Mouse (Mus musculus): ENCODE results near the gene Sox5. TPM values are rescaled to one million over a fixed set of nuclear protein-coding genes. Genes with fewer than 3 reads are reported as not detected.

The Sox5 gene
- total and polyA plus RNA-seq, 2 experiments from 2014 or later = 26.2 to 32.9 TPM

- 14% methylated on average over 12 of the region's 12 CpGs for WGBS
- no peak for DNase-seq (ENCODE audit: low spot score)
- Histone ChIP-seq H3K27ac (no peak overlapping the region), H3K4me1 (ENCODE audit: insufficient read depth, low read length) (0 out of 2 replicates have a peak, but pooled peaks cover 5% of the 10 kb centered on the region), H3K4me2 (ENCODE audit: low read depth, low read length) (peak overlapping the region; percentile 97), H3K9ac (replicated peaks; ENCODE audit: low read length) (peak overlapping the region; percentile 71), H3K27me3 (ENCODE audit: insufficient read depth, low read length) (no peaks in the 10 kb centered on the region), H3K4me3 (ENCODE audit: low read length) (peak overlapping the region; percentile 87), H3K9me3 (ENCODE audit: low read length) (no peaks in the 10 kb centered on the region), H3K36me3 (ENCODE audit: insufficient read depth, low read length) (no peaks in the 10 kb centered on the region)
- no peak for TF ChIP-seq CTCF (IDR thresholded peaks at IDR 0.05; ENCODE audit: low read depth)
- ATAC-seq = no peak
These were observed 1.1 kb upstream of the Sox5 start for GRCm38 (mm10) chr6:144782866-144783265.

GRCm38 (mm10) chr6:144782031-144782857, 467 bp upstream of the Sox5 start:
- H3K36me3 ChIP-seq (ENCODE audit: insufficient read depth, low read length) = no peaks in the 10 kb centered on the region
- TF ChIP-seq CTCF (IDR thresholded peaks at IDR 0.05; ENCODE audit: low read depth) = no peak
- peak overlapping the region; percentile 71 for H3K9ac ChIP-seq (replicated peaks; ENCODE audit: low read length)
- H3K4me2 ChIP-seq (ENCODE audit: low read depth, low read length) = peak overlapping the region; percentile 97
- 1% methylated on average over 50 of the region's 55 CpGs for WGBS
- no peaks in the 10 kb centered on the region for H3K27me3 ChIP-seq (ENCODE audit: insufficient read depth, low read length)
- H3K27ac ChIP-seq = 0 out of 2 replicates have a peak overlapping the region, but pooled peaks have one; percentile 54
- peak; percentile 74 for ATAC-seq
- no peaks in the 10 kb centered on the region for H3K9me3 ChIP-seq (ENCODE audit: low read length)
- H3K4me1 ChIP-seq (ENCODE audit: insufficient read depth, low read length) = 0 out of 2 replicates have a peak, but pooled peaks cover 5% of the 10 kb centered on the region
- peak; percentile 48 for DNase-seq (ENCODE audit: low spot score)
- peak overlapping the region; percentile 87 for H3K4me3 ChIP-seq (ENCODE audit: low read length)

- WGBS = 22% methylated on average over 8 of the region's 9 CpGs
- ATAC-seq (no peak), DNase-seq (ENCODE audit: low spot score) (no peak)
- H3K4me3 ChIP-seq (ENCODE audit: low read length) = peak overlapping the region; percentile 87
- H3K9me3 ChIP-seq (ENCODE audit: low read length) = no peaks in the 10 kb centered on the region
- 0 out of 2 replicates have a peak, but pooled peaks cover 5% of the 10 kb centered on the region for H3K4me1 ChIP-seq (ENCODE audit: insufficient read depth, low read length)
- H3K27me3 ChIP-seq (ENCODE audit: insufficient read depth, low read length) = no peaks in the 10 kb centered on the region
- TF ChIP-seq CTCF (IDR thresholded peaks at IDR 0.05; ENCODE audit: low read depth) = no peak
- peak overlapping the region; percentile 54; the same call in 1 of the 2 replicates for H3K27ac ChIP-seq
- peak overlapping the region; percentile 97 for H3K4me2 ChIP-seq (ENCODE audit: low read depth, low read length)
- H3K9ac ChIP-seq (replicated peaks; ENCODE audit: low read length) = peak overlapping the region; percentile 71; the same call in 1 of the 2 replicates
- no peaks in the 10 kb centered on the region for H3K36me3 ChIP-seq (ENCODE audit: insufficient read depth, low read length)
These were observed 1.0 kb downstream of the Sox5 start for GRCm38 (mm10) chr6:144780608-144781285.

- ATAC-seq = no peak
- Histone ChIP-seq H3K4me1 (ENCODE audit: insufficient read depth, low read length) (0 out of 2 replicates have a peak, but pooled peaks cover 5% of the 10 kb centered on the region), H3K36me3 (ENCODE audit: insufficient read depth, low read length) (no peaks in the 10 kb centered on the region), H3K4me3 (ENCODE audit: low read length) (peak overlapping the region; percentile 87; the same call in 1 of the 2 replicates), H3K4me2 (ENCODE audit: low read depth, low read length) (peak overlapping the region; percentile 97), H3K9me3 (ENCODE audit: low read length) (no peaks in the 10 kb centered on the region), H3K27me3 (ENCODE audit: insufficient read depth, low read length) (no peaks in the 10 kb centered on the region), H3K9ac (replicated peaks; ENCODE audit: low read length) (no peak overlapping the region), H3K27ac (no peak overlapping the region)
- no peak for TF ChIP-seq CTCF (IDR thresholded peaks at IDR 0.05; ENCODE audit: low read depth)
- no peak for DNase-seq (ENCODE audit: low spot score)
- WGBS = 48% methylated on average over 12 of the region's 12 CpGs
These were observed 1.7 kb downstream of the Sox5 start for GRCm38 (mm10) chr6:144779945-144780607.

DNA sequence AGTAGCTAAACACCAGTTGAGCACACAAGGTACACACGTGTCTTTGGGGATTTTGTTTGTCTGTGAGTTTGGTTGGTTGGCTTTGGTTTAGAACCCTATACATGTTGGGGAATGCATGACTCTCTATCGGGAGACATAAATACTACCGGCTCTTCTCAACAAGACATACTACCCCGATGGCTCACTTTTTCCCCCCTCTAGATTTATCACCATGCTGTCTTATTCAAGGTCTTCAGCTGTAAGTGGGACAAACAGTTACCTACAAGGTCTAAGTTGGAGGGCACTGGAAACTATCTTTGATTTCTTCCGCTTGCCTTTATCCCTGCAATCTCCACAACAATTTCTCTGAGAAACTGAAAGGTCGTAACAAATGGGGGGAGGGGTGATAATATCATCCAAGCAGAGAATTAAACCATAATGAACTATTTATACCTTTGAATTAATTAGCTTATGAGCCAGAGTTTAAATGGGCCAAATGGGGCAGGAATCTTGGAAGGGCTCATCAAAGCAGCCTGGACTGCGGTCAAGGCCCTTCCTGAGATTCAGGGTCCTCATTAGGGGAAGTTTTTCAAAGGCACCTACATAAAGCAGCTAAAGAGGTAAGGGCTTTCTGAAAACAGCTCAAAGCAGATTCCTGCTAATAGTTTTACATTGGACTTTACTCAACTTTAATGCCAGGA, 4.3 kb downstream of the Sox5 start:
- ATAC-seq (no peak), DNase-seq (ENCODE audit: low spot score) (no peak)
- Histone ChIP-seq H3K4me3 (ENCODE audit: low read length) (no peak overlapping the region), H3K9ac (replicated peaks; ENCODE audit: low read length) (no peak overlapping the region), H3K9me3 (ENCODE audit: low read length) (no peaks in the 10 kb centered on the region), H3K4me1 (ENCODE audit: insufficient read depth, low read length) (0 out of 2 replicates have a peak, but pooled peaks cover 2% of the 10 kb centered on the region), H3K27ac (no peak overlapping the region), H3K27me3 (ENCODE audit: insufficient read depth, low read length) (no peaks in the 10 kb centered on the region), H3K4me2 (ENCODE audit: low read depth, low read length) (no peak overlapping the region), H3K36me3 (ENCODE audit: insufficient read depth, low read length) (no peaks in the 10 kb centered on the region)
- 89% methylated on average over 7 of the region's 7 CpGs for WGBS
- no peak for TF ChIP-seq CTCF (IDR thresholded peaks at IDR 0.05; ENCODE audit: low read depth)

DNA sequence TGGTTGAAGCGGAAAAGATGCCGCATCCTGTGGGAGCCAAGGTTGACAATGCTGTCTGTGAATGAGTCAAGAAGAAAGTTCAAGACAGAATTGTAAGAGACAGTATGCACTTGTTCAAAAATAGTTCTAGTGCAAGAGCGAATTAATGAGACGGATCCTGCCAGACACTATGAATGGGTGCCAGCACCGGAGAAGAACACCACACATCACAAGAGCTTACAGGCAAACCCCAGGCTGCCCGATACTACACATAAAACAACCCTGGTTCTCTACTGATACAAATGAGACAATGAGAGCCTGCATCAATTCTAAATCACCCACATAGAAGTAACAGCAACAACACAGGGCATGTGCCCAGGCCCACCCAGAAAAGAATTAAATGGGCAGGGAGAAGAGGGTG, 8.0 kb downstream of the Sox5 start:
- Histone ChIP-seq H3K36me3 (ENCODE audit: insufficient read depth, low read length) (no peaks in the 10 kb centered on the region), H3K4me3 (ENCODE audit: low read length) (no peak overlapping the region), H3K27ac (no peak overlapping the region), H3K27me3 (ENCODE audit: insufficient read depth, low read length) (no peaks in the 10 kb centered on the region), H3K9ac (replicated peaks; ENCODE audit: low read length) (no peak overlapping the region), H3K9me3 (ENCODE audit: low read length) (no peaks in the 10 kb centered on the region), H3K4me1 (ENCODE audit: insufficient read depth, low read length) (peaks cover 7% of the 10 kb centered on the region; the same call in 1 of the 2 replicates), H3K4me2 (ENCODE audit: low read depth, low read length) (no peak overlapping the region)
- ATAC-seq = no peak
- 75% methylated on average over 6 of the region's 6 CpGs for WGBS
- no peak for TF ChIP-seq CTCF (IDR thresholded peaks at IDR 0.05; ENCODE audit: low read depth)
- no peak for DNase-seq (ENCODE audit: low spot score)
